Mouse (Mus musculus): ENCODE data around the gene Ubash3b. TPM values are rescaled to one million over a fixed set of nuclear protein-coding genes. Genes with fewer than 3 reads are reported as not detected.

The Ubash3b gene
- total RNA-seq (2017): 9.6 and 13.3 TPM in 2 replicates

GRCm38 (mm10) chr9:41161413-41161812, at the start of gene Ubash3b:
TSS of gene Ubash3b (minus strand) at chr9:41161697.
- peak in 1 of 2 experiments; percentile 57; a peak in 1 of 4 replicates for ATAC-seq (replicated peaks in 1 of 2; ENCODE audit: insufficient read depth in 1 of 2, low FRiP score in 2 of 2, low TSS enrichment in 1 of 2, low read depth in 1 of 2, poor library complexity in 2 of 2, severe bottlenecking in 2 of 2)

DNA sequence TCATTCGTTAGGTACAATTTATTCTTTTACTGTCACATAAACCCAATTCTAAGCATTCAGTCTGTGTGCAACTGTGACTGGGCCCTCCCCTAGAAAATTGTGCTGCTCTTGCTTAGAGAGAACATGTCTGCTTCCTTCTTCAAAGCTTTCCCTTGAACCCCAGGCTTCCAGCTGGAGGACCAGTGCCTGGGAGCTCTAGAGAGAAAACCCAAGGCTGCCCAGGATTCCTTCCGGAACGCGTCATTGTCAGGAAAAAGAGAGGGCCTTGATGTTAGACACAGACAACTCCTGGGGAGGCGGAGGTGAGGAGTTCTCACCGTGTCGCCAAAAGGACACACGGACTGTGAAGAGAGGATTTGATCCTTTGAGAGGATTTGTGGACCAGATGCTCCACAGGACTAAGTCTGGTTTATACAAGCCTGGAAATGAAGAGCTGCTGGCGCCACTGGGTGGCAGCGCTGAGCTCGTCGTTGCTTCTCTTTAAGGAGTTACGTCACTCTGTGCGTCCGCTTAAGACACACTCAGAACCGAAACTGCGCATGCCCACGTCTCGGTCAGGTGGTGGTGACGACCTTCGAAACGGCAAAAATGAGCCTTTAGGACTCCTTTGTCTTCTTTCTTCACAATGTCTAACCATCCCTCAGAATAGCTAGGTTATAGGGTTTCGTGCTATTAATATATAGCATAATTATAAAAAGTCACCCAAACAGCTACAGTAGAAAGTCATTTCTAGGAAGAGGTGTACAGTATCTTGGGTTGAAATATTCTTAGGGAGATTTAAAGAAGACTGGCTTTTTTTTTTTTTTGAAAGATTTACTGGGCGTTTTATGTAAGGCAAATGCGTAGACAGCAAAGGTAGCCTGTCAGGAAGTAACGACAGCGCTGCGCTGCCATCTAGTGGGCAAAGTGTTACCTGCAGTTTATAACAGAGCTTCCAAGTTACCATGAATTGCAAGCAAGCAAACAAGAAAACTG, 45.9 kb upstream of the Ubash3b start:
- peak; percentile 95 to 100 for ATAC-seq (replicated peaks in 1 of 2; ENCODE audit: insufficient read depth in 1 of 2, low FRiP score in 2 of 2, low TSS enrichment in 1 of 2, low read depth in 1 of 2, poor library complexity in 2 of 2, severe bottlenecking in 2 of 2)

DNA sequence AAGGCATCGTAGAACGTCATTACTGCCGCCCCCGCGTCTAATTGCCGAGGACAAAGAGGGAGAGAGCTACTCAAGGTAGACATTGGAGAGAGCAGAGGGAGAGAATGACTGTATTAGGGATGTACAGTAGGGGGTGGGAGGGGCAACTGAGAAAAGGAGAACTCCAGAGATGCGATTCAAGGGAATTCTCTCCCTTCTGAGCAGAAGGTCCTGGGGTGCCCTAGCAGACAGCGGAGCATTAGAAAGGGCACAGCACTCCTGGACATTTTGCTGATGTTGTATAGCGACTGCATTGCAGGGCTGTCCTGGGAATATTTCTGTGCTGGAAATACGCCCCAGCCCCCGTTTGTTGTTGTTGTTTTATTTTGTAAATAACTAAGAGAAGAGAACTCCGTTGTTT, 45.2 kb upstream of the Ubash3b start:
- ATAC-seq (replicated peaks in 1 of 2; ENCODE audit: insufficient read depth in 1 of 2, low FRiP score in 2 of 2, low TSS enrichment in 1 of 2, low read depth in 1 of 2, poor library complexity in 2 of 2, severe bottlenecking in 2 of 2): no peak

GRCm38 (mm10) chr9:41205267-41205666, 43.8 kb upstream of the Ubash3b start:
- ATAC-seq (replicated peaks in 1 of 2; ENCODE audit: insufficient read depth in 1 of 2, low FRiP score in 2 of 2, low TSS enrichment in 1 of 2, low read depth in 1 of 2, poor library complexity in 2 of 2, severe bottlenecking in 2 of 2): no peak

DNA sequence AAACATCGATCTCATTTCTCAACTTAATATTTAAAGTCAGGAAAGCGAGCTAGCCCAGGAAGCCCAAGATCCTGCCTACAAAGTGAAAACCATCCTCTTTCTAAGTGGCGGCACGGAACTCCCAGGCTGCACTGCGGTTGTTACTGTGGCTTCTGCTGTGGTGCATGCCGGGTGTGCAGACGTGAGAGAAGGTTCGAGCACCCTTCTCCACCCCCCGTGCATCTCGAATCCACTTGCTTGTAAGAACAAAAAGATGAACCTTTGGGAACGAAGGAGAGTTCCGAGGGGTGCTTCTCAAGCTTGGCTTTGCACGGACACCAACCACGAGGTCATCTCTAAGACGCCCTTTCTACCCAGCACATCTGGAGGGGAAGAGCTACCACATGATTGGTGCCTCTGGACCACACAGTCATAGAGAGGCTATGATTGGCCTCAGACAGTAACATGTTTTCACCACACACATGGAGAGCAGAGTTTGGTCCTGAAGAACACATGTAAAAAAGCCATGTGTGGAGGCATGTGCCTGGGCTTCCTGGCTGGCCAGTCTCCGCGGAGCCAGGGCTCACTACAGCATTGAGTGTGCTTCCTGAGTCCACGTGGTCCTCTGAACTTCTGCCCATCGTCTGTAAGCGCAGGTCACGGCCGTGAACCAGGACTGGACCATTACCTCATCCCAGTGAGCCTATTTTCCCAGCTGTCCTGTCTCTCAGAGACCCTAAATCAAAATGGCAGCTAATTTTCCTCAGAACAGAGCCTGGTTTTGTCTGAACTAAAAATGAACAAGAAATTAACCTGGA, 38.2 kb upstream of the Ubash3b start:
- no peak for ATAC-seq (replicated peaks in 1 of 2; ENCODE audit: insufficient read depth in 1 of 2, low FRiP score in 2 of 2, low TSS enrichment in 1 of 2, low read depth in 1 of 2, poor library complexity in 2 of 2, severe bottlenecking in 2 of 2)

DNA sequence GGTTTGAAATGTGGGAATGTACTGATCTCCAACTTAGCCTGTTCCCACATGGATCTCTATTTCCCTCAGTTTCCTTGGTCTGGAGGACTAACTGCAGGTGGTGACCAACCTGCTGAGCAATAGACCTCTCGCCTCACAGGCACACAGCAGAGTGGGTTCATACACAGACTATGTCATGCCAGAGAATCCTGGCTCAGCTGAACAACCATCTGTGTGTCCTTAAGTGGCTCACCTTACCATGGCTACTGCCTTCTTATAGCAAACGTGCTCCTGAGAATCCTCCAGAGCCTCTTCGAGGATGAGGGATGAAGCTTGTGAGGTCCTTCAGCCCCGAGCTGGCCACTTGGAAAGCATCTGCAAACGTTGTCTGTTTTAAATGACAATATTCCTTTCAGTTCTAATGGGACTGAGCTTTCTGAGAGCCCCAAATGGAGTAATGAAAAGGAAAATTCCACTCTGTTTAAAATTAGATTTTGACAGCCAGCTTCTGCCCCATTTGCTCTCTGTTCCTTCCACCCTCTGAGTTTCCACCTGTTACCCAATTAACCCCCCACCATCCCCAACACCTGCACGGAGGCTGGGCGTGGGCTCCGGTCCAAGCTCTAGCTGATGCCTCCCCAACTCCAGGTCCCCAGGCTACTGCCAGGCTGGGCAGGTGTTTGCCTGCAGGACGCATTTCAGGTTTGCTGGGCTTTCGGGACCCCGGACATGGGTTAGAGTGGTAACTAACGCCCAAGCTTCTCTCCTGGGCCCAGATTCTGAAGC, 37.2 kb upstream of the Ubash3b start:
- ATAC-seq (replicated peaks in 1 of 2; ENCODE audit: insufficient read depth in 1 of 2, low FRiP score in 2 of 2, low TSS enrichment in 1 of 2, low read depth in 1 of 2, poor library complexity in 2 of 2, severe bottlenecking in 2 of 2): no peak

DNA sequence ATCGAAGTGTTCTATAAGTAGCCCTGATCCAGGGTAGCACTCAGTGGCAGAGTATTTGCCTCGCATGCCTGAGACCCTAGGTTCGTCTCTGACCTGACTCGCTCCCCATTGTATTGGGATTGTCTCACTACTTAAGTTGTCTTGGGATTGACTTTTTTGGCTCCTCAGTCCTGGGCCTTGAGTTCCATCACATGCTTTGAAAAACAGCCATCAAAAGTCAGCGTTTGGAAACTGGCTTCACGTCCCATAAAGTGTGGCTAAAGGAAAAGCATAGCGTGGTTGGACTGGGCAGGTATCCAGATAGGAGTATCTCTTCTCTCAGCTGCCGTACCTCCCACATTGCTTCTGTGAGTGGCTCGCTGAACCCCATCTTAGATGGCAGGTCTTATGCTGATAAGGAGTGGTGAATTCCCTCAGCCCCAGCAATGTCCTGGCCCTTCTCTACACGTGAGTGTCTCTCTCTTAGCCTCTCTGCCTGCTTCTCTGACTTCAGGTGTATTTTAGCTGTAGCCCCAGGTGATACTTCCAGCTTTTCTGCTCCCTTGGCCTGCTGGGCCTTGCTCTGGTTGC, 34.3 kb upstream of the Ubash3b start:
- no peak for ATAC-seq (replicated peaks in 1 of 2; ENCODE audit: insufficient read depth in 1 of 2, low FRiP score in 2 of 2, low TSS enrichment in 1 of 2, low read depth in 1 of 2, poor library complexity in 2 of 2, severe bottlenecking in 2 of 2)

GRCm38 (mm10) chr9:41191651-41192210, 30.2 kb upstream of the Ubash3b start:
- ATAC-seq (replicated peaks in 1 of 2; ENCODE audit: insufficient read depth in 1 of 2, low FRiP score in 2 of 2, low TSS enrichment in 1 of 2, low read depth in 1 of 2, poor library complexity in 2 of 2, severe bottlenecking in 2 of 2): no peak

DNA sequence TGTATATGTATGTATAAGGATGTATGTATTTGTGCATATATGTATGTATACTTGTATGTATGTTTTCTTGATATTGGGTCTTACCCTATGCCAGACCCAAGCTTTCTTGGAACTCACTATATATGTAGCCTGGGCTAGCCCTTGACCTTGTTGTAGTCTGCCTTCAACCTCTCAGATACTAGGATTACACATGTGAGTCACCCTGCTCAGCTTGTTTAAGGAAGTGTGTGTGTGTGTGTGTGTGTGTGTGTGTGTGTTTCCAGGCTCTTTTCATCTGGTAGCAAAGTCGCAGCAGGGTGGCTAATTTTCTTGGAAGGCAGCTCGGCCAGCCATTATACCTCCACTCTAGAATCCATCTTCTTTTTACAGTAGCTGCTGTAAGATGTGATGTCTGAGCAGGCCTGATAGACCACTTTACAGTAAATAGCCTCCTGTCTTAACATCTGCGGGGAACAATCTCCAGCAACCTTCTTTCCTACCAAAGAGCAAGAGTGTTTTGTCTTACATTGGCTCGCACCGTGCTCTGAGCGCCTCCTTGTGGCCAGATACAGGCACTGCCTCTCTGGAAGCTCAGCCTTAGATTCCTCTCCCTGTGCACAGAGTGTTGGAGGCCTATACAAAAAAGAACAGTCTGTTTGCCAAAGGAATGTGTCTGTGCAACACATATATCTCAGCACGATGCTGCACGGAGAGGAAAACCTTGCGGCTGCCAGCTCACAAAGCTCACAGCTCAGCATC, 29.4 kb upstream of the Ubash3b start:
- ATAC-seq (replicated peaks in 1 of 2; ENCODE audit: insufficient read depth in 1 of 2, low FRiP score in 2 of 2, low TSS enrichment in 1 of 2, low read depth in 1 of 2, poor library complexity in 2 of 2, severe bottlenecking in 2 of 2): peak; percentile 66 to 88; a peak in 2 of 4 replicates

DNA sequence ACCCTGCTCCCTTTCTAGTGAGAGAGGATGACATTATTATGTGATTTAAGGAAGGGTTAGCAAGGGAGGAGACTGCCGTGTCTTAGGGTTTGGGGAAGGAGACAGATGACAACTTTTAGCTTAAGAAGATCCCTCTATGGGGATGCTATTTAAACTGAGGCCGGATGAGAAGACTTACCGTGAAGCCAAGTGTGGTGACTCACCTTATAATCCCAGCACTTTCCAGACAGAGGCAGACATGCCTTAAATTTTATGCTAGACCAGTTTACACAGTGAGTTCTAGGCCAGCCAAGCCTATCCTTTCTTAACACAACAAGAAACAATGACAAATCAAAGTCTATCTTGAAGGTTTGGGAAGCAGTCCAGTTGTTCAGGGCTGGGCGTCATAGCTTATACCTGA, 26.4 kb upstream of the Ubash3b start:
- ATAC-seq (replicated peaks in 1 of 2; ENCODE audit: insufficient read depth in 1 of 2, low FRiP score in 2 of 2, low TSS enrichment in 1 of 2, low read depth in 1 of 2, poor library complexity in 2 of 2, severe bottlenecking in 2 of 2): no peak

GRCm38 (mm10) chr9:41187498-41187897, 26.0 kb upstream of the Ubash3b start:
- no peak for ATAC-seq (replicated peaks in 1 of 2; ENCODE audit: insufficient read depth in 1 of 2, low FRiP score in 2 of 2, low TSS enrichment in 1 of 2, low read depth in 1 of 2, poor library complexity in 2 of 2, severe bottlenecking in 2 of 2)

- ATAC-seq (replicated peaks in 1 of 2; ENCODE audit: insufficient read depth in 1 of 2, low FRiP score in 2 of 2, low TSS enrichment in 1 of 2, low read depth in 1 of 2, poor library complexity in 2 of 2, severe bottlenecking in 2 of 2): no peak; a peak in 1 of 4 replicates
These were observed 23.8 kb upstream of the Ubash3b start for GRCm38 (mm10) chr9:41185331-41185730.

DNA sequence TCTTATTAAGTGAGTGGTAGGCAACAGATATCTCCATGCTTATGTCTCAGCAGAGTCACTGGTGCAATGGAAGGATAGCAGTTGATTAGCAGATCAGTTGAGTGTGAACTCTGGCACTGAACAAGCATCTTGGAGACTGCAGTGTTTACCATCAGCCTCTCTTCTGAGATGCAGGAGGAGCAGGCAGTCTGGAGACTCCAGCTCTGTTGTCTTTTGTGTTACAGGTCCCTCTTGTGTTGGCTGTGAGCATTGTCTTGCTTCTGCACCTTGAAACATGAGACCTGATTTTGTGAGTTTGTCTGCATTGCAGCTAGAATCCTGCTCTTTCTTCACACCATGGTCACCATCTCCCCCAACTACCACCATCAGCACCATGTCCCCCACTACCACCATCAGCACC, 21.1 kb upstream of the Ubash3b start:
- ATAC-seq (replicated peaks in 1 of 2; ENCODE audit: insufficient read depth in 1 of 2, low FRiP score in 2 of 2, low TSS enrichment in 1 of 2, low read depth in 1 of 2, poor library complexity in 2 of 2, severe bottlenecking in 2 of 2): peak; percentile 85 to 87; a peak in 3 of 4 replicates

DNA sequence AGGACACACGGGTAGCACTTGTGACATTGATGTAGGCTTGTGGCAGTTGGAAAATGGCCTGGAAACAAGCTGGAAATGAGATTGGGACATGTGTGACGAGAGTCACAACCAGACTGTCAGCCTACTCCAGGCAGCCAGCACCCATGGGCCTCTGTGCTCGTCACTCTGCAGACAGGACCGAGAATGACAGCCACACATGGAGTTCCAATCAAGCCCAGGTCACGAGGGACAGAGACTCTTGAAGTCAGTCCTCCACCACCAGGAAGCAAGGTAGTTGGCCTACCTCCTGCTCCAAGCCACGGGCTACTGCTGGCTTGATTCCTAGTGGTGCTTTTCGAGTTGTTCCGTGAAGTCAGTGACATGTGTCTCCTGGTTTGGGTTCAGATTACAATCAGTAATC, 20.3 kb upstream of the Ubash3b start:
- ATAC-seq (replicated peaks in 1 of 2; ENCODE audit: insufficient read depth in 1 of 2, low FRiP score in 2 of 2, low TSS enrichment in 1 of 2, low read depth in 1 of 2, poor library complexity in 2 of 2, severe bottlenecking in 2 of 2): no peak

DNA sequence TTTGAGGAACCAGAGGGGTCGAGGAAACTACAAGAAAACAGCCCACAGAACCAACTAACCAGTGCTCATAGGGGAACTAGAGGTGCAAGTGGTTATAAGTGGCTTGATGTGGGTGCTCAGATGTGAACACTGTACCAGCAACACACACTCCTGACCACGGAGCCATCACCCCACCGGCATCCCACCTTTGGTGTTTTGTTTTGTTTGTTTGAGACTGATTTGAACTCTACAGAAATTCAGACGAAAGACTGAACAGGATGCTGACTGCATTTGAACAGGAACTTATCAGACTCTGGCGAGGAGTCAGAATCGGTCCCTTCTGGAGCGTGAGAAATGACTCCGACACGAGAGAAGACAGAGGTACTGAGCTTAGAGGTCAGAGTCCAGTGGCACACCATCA, 19.9 kb upstream of the Ubash3b start:
- ATAC-seq (replicated peaks in 1 of 2; ENCODE audit: insufficient read depth in 1 of 2, low FRiP score in 2 of 2, low TSS enrichment in 1 of 2, low read depth in 1 of 2, poor library complexity in 2 of 2, severe bottlenecking in 2 of 2): no peak

DNA sequence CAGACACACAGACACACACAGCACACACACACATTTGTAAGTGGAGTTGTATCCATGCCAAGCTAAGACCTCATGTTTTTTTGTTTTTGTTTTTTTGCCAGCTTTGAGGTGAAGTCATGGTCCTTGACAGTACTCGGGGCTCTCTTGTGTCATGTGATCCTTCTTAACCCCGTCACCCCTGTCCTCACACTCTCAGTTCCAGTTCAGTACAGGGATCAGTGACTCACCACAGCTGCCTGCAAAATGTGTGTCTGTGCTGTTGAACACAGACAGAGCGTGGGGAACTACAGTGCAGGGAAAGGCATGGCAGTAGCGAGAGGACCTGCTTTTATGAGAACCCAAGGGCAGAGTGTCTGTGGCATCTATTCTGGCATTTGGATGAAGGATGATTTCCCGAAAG, 17.6 kb upstream of the Ubash3b start:
- ATAC-seq (replicated peaks in 1 of 2; ENCODE audit: insufficient read depth in 1 of 2, low FRiP score in 2 of 2, low TSS enrichment in 1 of 2, low read depth in 1 of 2, poor library complexity in 2 of 2, severe bottlenecking in 2 of 2): no peak

Data from hematopoietic stem cell, adult 5-6 weeks (primary cell).